Mouse (Mus musculus) limb, embryonic 14.5 days (tissue): ENCODE data around the gene Fgfr2. TPM values are rescaled to one million over a fixed set of nuclear protein-coding genes. Genes with fewer than 3 reads are reported as not detected.
A peak's percentile ranks its signal among the peaks of the same experiment; 100 is the strongest.

Source experiments
- ATAC-seq: fragments of 200-750 bp; cut with Nextera tagmentation; 2 replicates; pipeline ENCODE4 v1.8.0; 2017; ENCODE audit warnings: low read depth, moderate number of reproducible peaks, moderate TSS enrichment; ENCODE audit not compliant: low FRiP score
- DNase-seq: peaks from one replicate; pipeline ENCODE4 v3.0.0-alpha.2; 2015; ENCODE audit warnings: low spot score
- H3K27ac ChIP-seq: fragments of 300-500 bp; sonication (generic); replicated peaks from 2 replicates; pipeline ENCODE4 v1.5.1; 2014; ENCODE audit warnings: low read depth, mild to moderate bottlenecking, low read length, moderate library complexity, mixed read lengths
- H3K27me3 ChIP-seq: fragments of 300-500 bp; sonication (generic); 2 replicates; pipeline ENCODE4 v1.6.1; 2014; ENCODE audit warnings: low read length, mixed read lengths; ENCODE audit not compliant: control insufficient read depth, insufficient read depth
- H3K36me3 ChIP-seq: fragments of 300-500 bp; sonication (generic); 2 replicates; pipeline ENCODE4 v1.6.1; 2014; ENCODE audit warnings: mild to moderate bottlenecking, low read length, moderate library complexity, mixed read lengths; ENCODE audit not compliant: control insufficient read depth, insufficient read depth
- H3K4me1 ChIP-seq: fragments of 300-500 bp; sonication (generic); 2 replicates; pipeline ENCODE4 v1.6.1; 2014; ENCODE audit warnings: antibody characterized with exemption, low read length, mixed read lengths; ENCODE audit not compliant: control insufficient read depth, insufficient read depth
- H3K4me2 ChIP-seq: fragments of 300-500 bp; sonication (generic); replicated peaks from 2 replicates; pipeline ENCODE4 v1.6.1; 2014; ENCODE audit warnings: low read depth, mild to moderate bottlenecking, low read length, moderate library complexity; ENCODE audit not compliant: severe bottlenecking
- H3K4me3 ChIP-seq: fragments of 300-500 bp; sonication (generic); replicated peaks from 2 replicates; pipeline ENCODE4 v1.5.1; 2014; ENCODE audit warnings: low read length
- H3K9ac ChIP-seq: fragments of 300-500 bp; sonication (generic); 2 replicates; pipeline ENCODE4 v1.6.1; 2014; ENCODE audit warnings: mild to moderate bottlenecking, low read depth, low read length, moderate library complexity; ENCODE audit not compliant: severe bottlenecking
- H3K9me3 ChIP-seq: fragments of 300-500 bp; sonication (generic); 2 replicates; pipeline ENCODE4 v1.6.1; 2016; ENCODE audit warnings: low read length; ENCODE audit not compliant: control insufficient read depth
- POLR2A ChIP-seq: fragments of 200-500 bp; IDR thresholded peaks from 2 replicates; pipeline ENCODE4 v1.8.0; 2012; ENCODE audit warnings: inconsistent platforms, mild to moderate bottlenecking, moderate library complexity, borderline replicate concordance; ENCODE audit not compliant: insufficient read depth, insufficient read length; ENCODE audit errors: extremely low read depth
- WGBS: fragments of 180-500 bp; shearing (Covaris S2); extraction: QIAGEN DNeasy Blood & Tissue Kit; methylation state at CpG from one replicate; pipeline ENCODE4 v1.1.7; 2014; 5-methylcytosine and 5-hydroxymethylcytosine counted together
- polyA plus RNA-seq, 2 experiments: library from polyadenylated mRNA; depleted of rRNA in 1 of 2; stranded (reverse) in 1 of 2; unstranded in 1 of 2; fragments of >200 nt; fragmentation: Nextera tagmentation in 1 of 2; extraction: Ambion mirVana in 1 of 2; gene quantifications; 2 replicates each; pipeline versions ENCODE4 v1.2.1 to v1.2.3; 2012 to 2014

Fgfr2 gene
- polyA plus RNA-seq, 2 experiments, result 131 to 133 TPM

DNA sequence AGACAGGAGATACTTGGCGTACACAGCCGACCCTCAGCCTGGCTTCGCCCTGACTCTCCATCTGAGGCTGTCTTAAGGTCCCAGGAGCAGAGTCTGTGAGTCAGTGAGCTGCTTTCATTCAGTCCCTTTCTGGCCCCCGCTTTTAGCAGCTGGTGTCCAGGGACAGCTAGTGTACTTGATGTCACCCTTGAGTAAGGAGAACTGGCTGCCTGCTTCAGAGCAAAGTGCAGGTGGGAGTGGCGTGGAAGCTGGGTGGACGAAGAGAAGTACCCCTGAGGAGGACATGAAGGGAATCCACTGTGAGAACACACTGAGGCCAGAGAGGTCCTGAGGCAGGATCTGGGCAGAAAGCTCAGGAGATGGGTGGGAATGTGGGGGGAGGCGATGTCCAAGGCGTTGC is 2184.3 kb downstream of the Fgfr2 start:
- Histone ChIP-seq H3K9me3 (no peaks in the 10 kb centered on the region), H3K27me3 (peaks cover 45% of the 10 kb centered on the region), H3K4me1 (peaks cover 7% of the 10 kb centered on the region; the same call in 1 of the 2 replicates), H3K4me3 (no peak overlapping the region), H3K9ac (no peak overlapping the region), H3K4me2 (no peak overlapping the region), H3K36me3 (no peaks in the 10 kb centered on the region), H3K27ac (no peak overlapping the region)
- TF ChIP-seq POLR2A, result no peak
- DNase-seq, result no peak
- no peak for ATAC-seq
- WGBS, result 93% methylated on average over 8 of the region's 8 CpGs

- TF ChIP-seq POLR2A, result no peak
- 65% methylated on average over 4 of the region's 4 CpGs for WGBS
- no peak for DNase-seq
- peak overlapping the region; percentile 62 for H3K4me3 ChIP-seq
- peak overlapping the region; percentile 91 for H3K4me2 ChIP-seq
- no peak overlapping the region for H3K9ac ChIP-seq
- H3K27me3 ChIP-seq, result peaks cover 54% of the 10 kb centered on the region
- peaks cover 7% of the 10 kb centered on the region; the same call in 1 of the 2 replicates for H3K4me1 ChIP-seq
- no peaks in the 10 kb centered on the region for H3K9me3 ChIP-seq
- H3K27ac ChIP-seq, result no peak overlapping the region
- no peak for ATAC-seq
- H3K36me3 ChIP-seq, result no peaks in the 10 kb centered on the region
Observed at GRCm38 (mm10) chr7:130938005-130938404, 2185.1 kb downstream of the Fgfr2 start.

GRCm38 (mm10) chr7:130937266-130937841 is 2185.8 kb downstream of the Fgfr2 start:
- Histone ChIP-seq H3K4me2 (peak overlapping the region; percentile 91), H3K4me3 (peak overlapping the region; percentile 62), H3K27ac (no peak overlapping the region), H3K9ac (no peak overlapping the region), H3K36me3 (no peaks in the 10 kb centered on the region), H3K27me3 (peaks cover 55% of the 10 kb centered on the region), H3K4me1 (peaks cover 7% of the 10 kb centered on the region; the same call in 1 of the 2 replicates), H3K9me3 (no peaks in the 10 kb centered on the region)
- DNase-seq (peak; percentile 16), ATAC-seq (peak; percentile 51; the same call in 1 of the 2 replicates)
- TF ChIP-seq POLR2A, result no peak
- 20% methylated on average over 12 of the region's 12 CpGs for WGBS

- Histone ChIP-seq H3K27ac (no peak overlapping the region), H3K4me2 (peak overlapping the region; percentile 91), H3K9ac (peak overlapping the region; percentile 57), H3K9me3 (no peaks in the 10 kb centered on the region), H3K27me3 (peaks cover 55% of the 10 kb centered on the region), H3K36me3 (no peaks in the 10 kb centered on the region), H3K4me3 (peak overlapping the region; percentile 62), H3K4me1 (peaks cover 7% of the 10 kb centered on the region; the same call in 1 of the 2 replicates)
- WGBS, result 0% methylated on average over 22 of the region's 49 CpGs
- no peak for TF ChIP-seq POLR2A
- ATAC-seq, result no peak
- DNase-seq, result no peak
Observed at GRCm38 (mm10) chr7:130936472-130936951, 2186.6 kb downstream of the Fgfr2 start.

GRCm38 (mm10) chr7:130935793-130936471 is 2187.2 kb downstream of the Fgfr2 start, which contains the start of gene Htra1:
TSS of gene Htra1 (plus strand) at chr7:130936111.
- ATAC-seq (peak; percentile 69), DNase-seq (peak; percentile 52)
- H3K27ac ChIP-seq, result no peak within 1 kb of the TSS
- peaks cover 7% of the 10 kb centered on the region; the same call in 1 of the 2 replicates for H3K4me1 ChIP-seq
- no peak for TF ChIP-seq POLR2A
- WGBS, result 1% methylated on average over 43 of the region's 70 CpGs
- peak within 1 kb of the TSS; percentile 62 for H3K4me3 ChIP-seq
- H3K9me3 ChIP-seq, result no peaks in the 10 kb centered on the region
- H3K36me3 ChIP-seq, result no peaks in the 10 kb centered on the region
- H3K9ac ChIP-seq, result peak within 1 kb of the TSS; percentile 57
- peak within 1 kb of the TSS; percentile 91 for H3K4me2 ChIP-seq
- H3K27me3 ChIP-seq, result peaks cover 55% of the 10 kb centered on the region
